Mouse (Mus musculus) liver, embryonic 14.5 days (tissue): Measurements from ENCODE around the gene Dnajb14.

Experiments
- CTCF ChIP-seq: IDR thresholded peaks from 2 replicates; pipeline ENCODE4 v1.5.1; 2016; ENCODE audit warnings: antibody characterized with exemption, low read depth, control low read depth
- EP300 ChIP-seq: IDR thresholded peaks from 2 replicates; pipeline ENCODE4 v1.6.1; 2016; ENCODE audit warnings: antibody characterized with exemption, low read depth

GRCm38 (mm10) chr3:137861436-137861835 lies 6.0 kb upstream of the Dnajb14 start:
- TF ChIP-seq CTCF: no peak
- TF ChIP-seq EP300: no peak
